Mouse (Mus musculus) CD4-positive, CD25-positive, alpha-beta regulatory T cell (primary cell): ENCODE data around the gene Plin2. TPM values are rescaled to one million over a fixed set of nuclear protein-coding genes. Genes with fewer than 3 reads are reported as not detected.

Source experiments
- polyA plus RNA-seq: library from polyadenylated mRNA; unstranded; fragments of 100-300 nt; shearing (Covaris generic); gene quantifications from one replicate; pipeline ENCODE4 v1.2.1, GENCODE M21; 2017

Plin2 gene
- polyA plus RNA-seq = 18.7 TPM

GRCm38 (mm10) chr4:86669780-86670201, at the start of gene Plin2:
TSS of gene Plin2 (minus strand) at chr4:86670060.

DNA sequence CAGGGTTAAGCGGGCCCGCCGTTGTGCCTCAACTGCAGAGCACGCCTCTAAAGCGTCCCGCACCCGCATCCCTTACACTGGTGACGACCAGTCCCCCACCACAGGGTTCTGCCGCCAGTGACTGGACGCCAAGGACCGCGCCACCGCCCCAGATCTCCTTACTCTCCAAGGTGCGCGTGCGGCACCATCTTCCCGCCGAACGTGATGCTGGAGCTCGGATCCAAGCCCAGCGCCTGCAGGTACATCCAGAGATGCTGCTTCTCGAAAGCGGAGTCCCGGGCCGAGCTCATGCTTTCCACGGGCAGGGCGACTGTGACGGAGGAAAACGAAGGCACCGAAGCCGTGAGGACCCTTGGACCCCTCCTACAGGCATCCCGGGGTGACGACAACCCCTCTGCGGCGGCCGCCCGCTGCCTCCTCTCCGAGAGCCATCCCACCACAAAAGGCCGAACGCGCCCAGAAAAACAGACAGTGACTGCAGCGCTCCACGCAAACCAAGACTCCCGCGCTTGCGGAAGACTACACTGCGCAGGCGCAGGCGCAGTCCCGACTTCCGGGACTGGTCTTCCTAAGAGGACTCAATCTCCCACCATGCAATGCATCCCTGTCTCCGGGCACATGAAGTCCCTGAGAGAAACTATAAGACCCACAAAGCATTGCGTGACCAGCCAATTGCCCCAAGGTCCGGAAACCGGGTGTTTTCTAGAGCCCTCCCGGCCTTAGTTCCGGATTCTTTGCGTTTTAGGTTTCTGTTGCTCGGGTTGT, 58.2 kb downstream of the Plin2 start, which contains the start of gene Haus6:
Gene Haus6, minus strand, starts transcription at position 532 of the 765 bp plus-strand sequence.

Other genes starting within 250 kb of the Plin2 start
- not detected for gene Saxo1, start 111.7 kb downstream of the Plin2 start, polyA plus RNA-seq
- 61.6 TPM for gene Rraga, start 94.4 kb downstream of the Plin2 start, polyA plus RNA-seq
- gene Haus6, start 58.0 kb downstream of the Plin2 start, polyA plus RNA-seq = 14.0 TPM
- 10.1 TPM for gene Dennd4c, start 78.5 kb upstream of the Plin2 start, polyA plus RNA-seq
- gene Rps6, start 187.4 kb upstream of the Plin2 start, polyA plus RNA-seq = 616 TPM
- 12.0 TPM for gene Acer2, start 204.3 kb upstream of the Plin2 start, polyA plus RNA-seq